Mouse (Mus musculus) embryonic facial prominence, embryonic 10.5 days (tissue): ENCODE measurements around the gene Gm49340. TPM values are rescaled to one million over a fixed set of nuclear protein-coding genes. Genes with fewer than 3 reads are reported as not detected.
"Not testable (repeated sequence)": the region's sequence is repeated elsewhere in the genome, so short reads cannot be mapped to it uniquely, and the experiment has no call there.

Experiments used
- DNase-seq: peaks from one replicate; pipeline ENCODE4 v3.0.0-alpha.2; 2017; ENCODE audit warnings: low spot score
- H3K27ac ChIP-seq: fragments of 300-500 bp; sonication (generic); replicated peaks from 2 replicates; pipeline ENCODE4 v1.5.1; 2016; ENCODE audit warnings: mild to moderate bottlenecking
- H3K27me3 ChIP-seq: fragments of 300-500 bp; sonication (generic); replicated peaks from 2 replicates; pipeline ENCODE4 v1.6.1; 2016; ENCODE audit warnings: low read depth, mild to moderate bottlenecking; ENCODE audit not compliant: poor library complexity, severe bottlenecking
- H3K36me3 ChIP-seq: fragments of 300-500 bp; sonication (generic); replicated peaks from 2 replicates; pipeline ENCODE4 v1.6.1; 2016; ENCODE audit warnings: mild to moderate bottlenecking, moderate library complexity
- H3K4me1 ChIP-seq: fragments of 300-500 bp; sonication (generic); 2 replicates; pipeline ENCODE4 v1.6.1; 2016
- H3K4me3 ChIP-seq: fragments of 300-500 bp; sonication (generic); 2 replicates; pipeline ENCODE4 v1.5.1; 2016; ENCODE audit warnings: mild to moderate bottlenecking, moderate library complexity
- H3K9me3 ChIP-seq: fragments of 300-500 bp; sonication (generic); 2 replicates; pipeline ENCODE4 v1.6.1; 2016; ENCODE audit warnings: mild to moderate bottlenecking
- WGBS: fragments of 180-500 bp; shearing (Covaris S2); methylation state at CpG from one replicate; pipeline ENCODE4 v1.1.7; 2016; 5-methylcytosine and 5-hydroxymethylcytosine counted together
- polyA plus RNA-seq: library from polyadenylated mRNA; unstranded; fragments of >200 nt; fragmentation: Nextera tagmentation; extraction: Ambion mirVana; gene quantifications from 2 replicates; pipeline ENCODE4 v1.2.1, GENCODE M21; 2016

Gene Gm49340
- not detected in 2 replicates for polyA plus RNA-seq

- no peaks in the 10 kb centered on the region for H3K4me1 ChIP-seq
- no peaks in the 10 kb centered on the region for H3K27me3 ChIP-seq
- H3K27ac ChIP-seq: no peak within 1 kb of the TSS
- DNase-seq: no peak
- no peak within 1 kb of the TSS for H3K4me3 ChIP-seq
- WGBS: 87% methylated on average over 27 of the region's 27 CpGs
- peaks cover 4% of the 10 kb centered on the region; the same call in 1 of the 2 replicates for H3K9me3 ChIP-seq
- H3K36me3 ChIP-seq: no peaks in the 10 kb centered on the region
Measured at GRCm38 (mm10) chr11:73329442-73329841, at the start of gene Gm49340, which contains the start of the genes Aspa and Spata22. Gm49340 (plus strand) TSS chr11:73329741. Aspa (minus strand) TSS chr11:73329596. Spata22 (plus strand) TSS chr11:73329741.

GRCm38 (mm10) chr11:73280710-73281109, 48.8 kb upstream of the Gm49340 start:
- Histone ChIP-seq H3K36me3 (no peaks in the 10 kb centered on the region), H3K27me3 (no peaks in the 10 kb centered on the region), H3K4me3 (no peak overlapping the region), H3K4me1 (peaks cover 33% of the 10 kb centered on the region), H3K9me3 (no peaks in the 10 kb centered on the region), H3K27ac (no peak overlapping the region)
- WGBS: 46% methylated on average over 5 of the region's 5 CpGs
- no peak for DNase-seq

DNA sequence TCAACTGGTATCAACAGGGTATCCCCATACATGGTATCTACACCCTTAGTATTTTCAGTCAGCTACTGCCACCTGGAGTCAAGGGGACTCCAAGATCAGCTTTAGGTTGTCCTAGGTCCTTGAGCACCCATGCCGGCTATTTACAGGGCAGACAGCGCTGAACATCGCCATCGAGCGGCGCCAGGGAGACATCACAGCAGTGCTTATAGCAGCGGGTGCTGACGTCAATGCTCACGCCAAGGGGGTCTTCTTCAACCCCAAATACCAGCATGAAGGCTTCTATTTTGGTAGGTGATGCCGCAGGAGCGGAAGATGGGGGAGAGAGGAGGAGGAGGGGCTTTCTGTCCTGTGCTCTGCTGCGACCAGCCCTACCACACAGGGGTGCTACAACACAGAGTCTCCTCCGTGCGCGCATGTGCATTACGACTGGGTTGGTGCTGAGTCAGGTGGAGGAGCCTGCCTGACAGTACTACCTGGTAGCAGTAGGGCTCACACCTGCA, 48.0 kb upstream of the Gm49340 start:
- no peak overlapping the region for H3K27ac ChIP-seq
- peak overlapping the region; percentile 53 for H3K4me3 ChIP-seq
- no peaks in the 10 kb centered on the region for H3K9me3 ChIP-seq
- peak; percentile 68 for DNase-seq
- WGBS: 6% methylated on average over 16 of the region's 16 CpGs
- H3K36me3 ChIP-seq: no peaks in the 10 kb centered on the region
- no peaks in the 10 kb centered on the region for H3K27me3 ChIP-seq
- peaks cover 33% of the 10 kb centered on the region for H3K4me1 ChIP-seq

DNA sequence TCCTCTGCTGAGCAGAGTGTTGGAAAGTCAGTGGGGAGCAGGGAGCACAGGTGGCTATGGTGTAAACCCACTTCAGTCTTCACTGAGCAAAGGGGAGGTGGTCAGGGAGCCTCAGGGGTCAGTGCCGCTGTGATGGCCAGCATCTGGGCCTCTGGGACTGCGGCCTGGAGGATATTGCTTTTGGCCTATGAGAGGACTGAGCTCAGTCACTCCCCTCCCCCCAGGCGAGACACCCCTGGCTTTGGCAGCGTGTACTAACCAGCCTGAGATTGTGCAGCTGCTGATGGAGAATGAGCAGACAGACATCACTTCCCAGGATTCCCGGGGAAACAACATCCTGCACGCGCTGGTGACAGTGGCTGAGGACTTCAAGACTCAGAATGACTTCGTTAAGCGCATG, 46.2 kb upstream of the Gm49340 start:
- Histone ChIP-seq H3K27ac (peak overlapping the region; percentile 26; the same call in 1 of the 2 replicates), H3K4me3 (no peak overlapping the region), H3K27me3 (no peaks in the 10 kb centered on the region), H3K4me1 (peaks cover 33% of the 10 kb centered on the region), H3K9me3 (no peaks in the 10 kb centered on the region), H3K36me3 (no peaks in the 10 kb centered on the region)
- 70% methylated on average over 9 of the region's 9 CpGs for WGBS
- DNase-seq: no peak

DNA sequence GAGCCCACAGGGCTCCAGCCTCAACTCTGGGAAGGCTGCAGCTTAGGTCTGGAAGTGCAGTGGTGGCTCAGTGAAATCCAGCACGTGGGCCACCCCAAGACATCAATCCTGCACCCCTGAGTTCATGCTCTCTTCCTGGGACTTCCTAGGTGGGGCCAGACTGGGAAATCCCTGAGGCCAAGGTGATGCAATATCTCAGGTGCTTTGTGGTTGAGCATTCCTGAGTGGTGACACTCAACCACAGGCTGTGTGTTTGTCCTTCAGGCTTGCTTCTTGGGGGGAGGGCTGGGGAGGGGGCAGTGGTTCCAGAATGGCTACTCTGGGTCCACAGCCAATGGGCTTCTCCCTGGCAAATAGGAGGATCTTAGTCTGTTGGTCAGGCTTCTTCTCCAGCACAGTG, 45.6 kb upstream of the Gm49340 start:
- Histone ChIP-seq H3K9me3 (no peaks in the 10 kb centered on the region), H3K27me3 (no peaks in the 10 kb centered on the region), H3K4me3 (no peak overlapping the region), H3K27ac (0 out of 2 replicates have a peak overlapping the region, but pooled peaks have one; percentile 26), H3K4me1 (peaks cover 33% of the 10 kb centered on the region), H3K36me3 (no peaks in the 10 kb centered on the region)
- WGBS: 66% methylated on average over 1 of the region's 1 CpGs
- DNase-seq: no peak

GRCm38 (mm10) chr11:73284351-73284750, 45.2 kb upstream of the Gm49340 start:
- H3K27ac ChIP-seq: no peak overlapping the region
- no peaks in the 10 kb centered on the region for H3K9me3 ChIP-seq
- no peaks in the 10 kb centered on the region for H3K27me3 ChIP-seq
- peaks cover 33% of the 10 kb centered on the region for H3K4me1 ChIP-seq
- H3K36me3 ChIP-seq: no peaks in the 10 kb centered on the region
- no peak overlapping the region for H3K4me3 ChIP-seq
- peak; percentile 31 for DNase-seq

GRCm38 (mm10) chr11:73289621-73290020, 39.9 kb upstream of the Gm49340 start:
- Histone ChIP-seq H3K9me3 (no peaks in the 10 kb centered on the region), H3K4me1 (peaks cover 1% of the 10 kb centered on the region), H3K27ac (no peak overlapping the region), H3K4me3 (no peak overlapping the region), H3K27me3 (no peaks in the 10 kb centered on the region), H3K36me3 (no peaks in the 10 kb centered on the region)
- DNase-seq: no peak
- 84% methylated on average over 1 of the region's 1 CpGs for WGBS

GRCm38 (mm10) chr11:73303123-73303522, 26.4 kb upstream of the Gm49340 start:
- no peak overlapping the region for H3K27ac ChIP-seq
- no peaks in the 10 kb centered on the region for H3K36me3 ChIP-seq
- H3K9me3 ChIP-seq: no peaks in the 10 kb centered on the region
- no peak overlapping the region for H3K4me3 ChIP-seq
- no peak for DNase-seq
- 40% methylated on average over 2 of the region's 2 CpGs for WGBS
- H3K4me1 ChIP-seq: no peaks in the 10 kb centered on the region
- H3K27me3 ChIP-seq: no peaks in the 10 kb centered on the region

GRCm38 (mm10) chr11:73315961-73316360, 13.6 kb upstream of the Gm49340 start:
- Histone ChIP-seq H3K4me1 (no peaks in the 10 kb centered on the region), H3K4me3 (no peak overlapping the region), H3K27ac (no peak overlapping the region), H3K9me3 (no peaks in the 10 kb centered on the region), H3K27me3 (no peaks in the 10 kb centered on the region), H3K36me3 (no peaks in the 10 kb centered on the region)
- no peak for DNase-seq
- WGBS: 49% methylated on average over 3 of the region's 3 CpGs

GRCm38 (mm10) chr11:73318581-73318980, 11.0 kb upstream of the Gm49340 start:
- H3K4me1 ChIP-seq, DNase-seq, H3K27me3 ChIP-seq, H3K9me3 ChIP-seq, H3K27ac ChIP-seq, H3K4me3 ChIP-seq, H3K36me3 ChIP-seq: not testable (repeated sequence)
- WGBS: 84% methylated on average over 2 of the region's 2 CpGs

GRCm38 (mm10) chr11:73321064-73321463, 8.5 kb upstream of the Gm49340 start:
- DNase-seq, H3K9me3 ChIP-seq, H3K36me3 ChIP-seq, H3K27ac ChIP-seq, H3K27me3 ChIP-seq, H3K4me3 ChIP-seq, H3K4me1 ChIP-seq: not testable (repeated sequence)
- 95% methylated on average over 13 of the region's 13 CpGs for WGBS

DNA sequence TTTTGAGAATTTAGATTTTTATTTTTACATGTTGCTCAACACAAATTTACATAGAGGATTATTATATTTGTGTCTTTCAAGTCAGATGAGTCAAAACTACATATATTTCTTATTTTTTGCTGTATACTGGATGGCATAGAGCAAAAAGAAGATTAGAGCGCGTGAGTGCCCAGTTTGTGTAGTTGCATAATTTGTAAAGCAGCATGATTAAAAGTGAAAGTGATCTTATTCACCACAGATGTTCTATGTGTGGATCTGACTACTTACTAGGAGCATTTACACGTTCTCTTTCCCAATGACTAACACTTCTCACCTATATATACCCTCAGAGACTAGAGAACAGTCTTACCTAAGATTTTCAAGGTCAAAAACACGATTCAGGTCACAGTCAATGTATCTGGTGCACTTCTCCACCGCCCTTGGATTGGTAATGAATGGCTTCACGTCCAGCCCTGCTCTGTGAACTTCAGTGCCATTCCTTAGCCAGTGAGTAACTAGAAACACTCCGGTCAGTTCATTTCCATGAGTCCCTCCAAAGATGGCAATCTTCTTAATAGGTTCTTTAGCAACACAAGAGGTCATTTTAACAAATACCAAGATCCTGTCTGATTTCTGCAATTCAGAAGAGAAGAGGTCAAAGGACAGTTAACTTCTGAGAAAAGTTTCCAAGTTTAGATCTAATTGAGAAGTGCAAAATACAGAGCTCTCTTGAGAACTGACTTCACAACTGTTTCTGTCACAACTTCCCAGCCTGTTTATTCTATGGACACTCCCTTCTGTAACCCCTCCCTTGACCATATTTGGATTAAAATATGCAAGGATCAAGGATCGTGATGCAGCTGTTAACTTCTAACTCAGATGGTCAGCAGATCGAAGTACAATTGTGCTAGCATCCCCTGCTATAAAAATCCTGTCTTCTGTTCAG, 5.4 kb upstream of the Gm49340 start:
- no peak overlapping the region for H3K27ac ChIP-seq
- no peaks in the 10 kb centered on the region for H3K36me3 ChIP-seq
- no peaks in the 10 kb centered on the region for H3K4me1 ChIP-seq
- no peaks in the 10 kb centered on the region; the same call in 1 of the 2 replicates for H3K9me3 ChIP-seq
- 74% methylated on average over 9 of the region's 9 CpGs for WGBS
- H3K27me3 ChIP-seq: no peaks in the 10 kb centered on the region
- no peak for DNase-seq
- H3K4me3 ChIP-seq: no peak overlapping the region

- Histone ChIP-seq H3K36me3 (no peaks in the 10 kb centered on the region), H3K27ac (no peak overlapping the region), H3K9me3 (peaks cover 4% of the 10 kb centered on the region; the same call in 1 of the 2 replicates), H3K4me1 (no peaks in the 10 kb centered on the region), H3K27me3 (no peaks in the 10 kb centered on the region), H3K4me3 (no peak overlapping the region)
- 53% methylated on average over 12 of the region's 12 CpGs for WGBS
- DNase-seq: no peak
Measured at GRCm38 (mm10) chr11:73326485-73326886, 3.1 kb upstream of the Gm49340 start.
